Mouse (Mus musculus): Measurements from ENCODE around the gene Amacr. TPM values are rescaled to one million over a fixed set of nuclear protein-coding genes. Genes with fewer than 3 reads are reported as not detected.
A peak's percentile ranks its signal among the peaks of the same experiment; 100 is the strongest.

Amacr gene
- polyA plus RNA-seq, 1 experiment from 2014 or later: 44.4 TPM

DNA sequence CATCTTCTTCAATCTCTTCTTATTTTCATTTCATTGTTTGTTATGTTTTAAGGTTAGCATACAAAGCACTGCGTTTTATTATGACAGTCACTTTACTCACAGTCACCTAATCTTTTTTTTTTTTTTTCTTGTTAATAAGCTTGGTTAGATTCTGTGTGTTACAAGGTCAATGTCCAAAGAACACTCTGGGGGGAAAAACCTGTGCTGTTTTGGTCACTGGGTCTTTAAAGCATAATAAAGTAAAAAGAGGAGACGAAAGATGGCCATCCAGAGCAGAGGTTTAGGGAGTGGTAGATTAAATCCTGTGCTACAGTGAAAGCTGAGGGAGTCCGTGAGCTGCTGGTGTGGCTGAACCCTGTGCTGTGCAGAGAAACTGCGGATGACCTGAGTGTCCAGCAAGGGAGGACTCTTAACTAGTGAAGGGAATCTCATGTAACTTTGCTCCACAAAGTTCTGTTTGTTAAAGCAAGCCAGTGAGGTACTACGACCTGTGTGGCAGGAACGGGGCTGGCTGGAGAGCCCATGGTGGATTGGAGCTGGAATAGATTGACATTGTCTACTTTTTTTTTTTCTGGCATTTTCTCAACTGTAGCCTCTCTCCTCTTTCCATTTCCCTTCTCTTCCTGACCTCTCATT, 27.1 kb upstream of the Amacr start:
- Histone ChIP-seq H3K4me1 (ENCODE audit: insufficient read depth, low read length) (peaks cover 20% of the 10 kb centered on the region), H3K27ac (ENCODE audit: low read length) (peak overlapping the region; percentile 70), H3K36me3 (ENCODE audit: insufficient read depth, low read length) (no peaks in the 10 kb centered on the region), H3K4me2 (replicated peaks; ENCODE audit: low read depth, low read length) (no peak overlapping the region), H3K9ac (replicated peaks; ENCODE audit: low read length) (no peak overlapping the region), H3K9me3 (ENCODE audit: low read length) (no peaks in the 10 kb centered on the region), H3K4me3 (ENCODE audit: low read length) (no peak overlapping the region), H3K27me3 (ENCODE audit: insufficient read depth, low read length) (no peaks in the 10 kb centered on the region)
- 71% methylated on average over 6 of the region's 6 CpGs for WGBS
- no peak for ATAC-seq (ENCODE audit: low FRiP score, low TSS enrichment)

DNA sequence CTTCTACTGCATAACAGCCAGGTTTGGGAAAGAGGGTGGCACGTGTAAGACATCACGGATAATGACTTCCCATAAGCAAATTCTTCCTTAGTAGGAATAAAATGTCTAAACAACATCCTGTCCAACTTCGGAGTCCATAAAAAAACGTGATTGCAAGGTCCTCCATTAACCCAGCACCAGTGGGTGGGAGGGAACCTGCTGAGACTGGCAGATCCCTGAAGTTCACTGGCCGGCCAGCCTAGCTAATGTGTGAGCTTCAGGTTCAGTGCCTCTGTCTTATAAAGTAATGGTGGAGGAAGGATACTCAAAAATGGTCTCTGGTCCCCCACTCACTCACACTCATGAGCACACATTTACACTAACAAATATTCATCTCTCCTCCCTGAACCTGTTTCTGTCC, 26.4 kb upstream of the Amacr start:
- H3K36me3 ChIP-seq (ENCODE audit: insufficient read depth, low read length): no peaks in the 10 kb centered on the region
- peaks cover 20% of the 10 kb centered on the region for H3K4me1 ChIP-seq (ENCODE audit: insufficient read depth, low read length)
- no peak overlapping the region for H3K4me2 ChIP-seq (replicated peaks; ENCODE audit: low read depth, low read length)
- WGBS: 55% methylated on average over 5 of the region's 5 CpGs
- peak overlapping the region; percentile 70; the same call in 1 of the 2 replicates for H3K27ac ChIP-seq (ENCODE audit: low read length)
- ATAC-seq (ENCODE audit: low FRiP score, low TSS enrichment): no peak
- no peaks in the 10 kb centered on the region for H3K9me3 ChIP-seq (ENCODE audit: low read length)
- no peaks in the 10 kb centered on the region for H3K27me3 ChIP-seq (ENCODE audit: insufficient read depth, low read length)
- no peak overlapping the region for H3K4me3 ChIP-seq (ENCODE audit: low read length)
- H3K9ac ChIP-seq (replicated peaks; ENCODE audit: low read length): no peak overlapping the region

GRCm38 (mm10) chr15:10956706-10957105, 24.9 kb upstream of the Amacr start:
- no peak overlapping the region for H3K4me3 ChIP-seq (ENCODE audit: low read length)
- H3K36me3 ChIP-seq (ENCODE audit: insufficient read depth, low read length): no peaks in the 10 kb centered on the region
- H3K27me3 ChIP-seq (ENCODE audit: insufficient read depth, low read length): no peaks in the 10 kb centered on the region
- H3K9ac ChIP-seq (replicated peaks; ENCODE audit: low read length): no peak overlapping the region
- no peak for ATAC-seq (ENCODE audit: low FRiP score, low TSS enrichment)
- H3K27ac ChIP-seq (ENCODE audit: low read length): no peak overlapping the region
- 54% methylated on average over 3 of the region's 3 CpGs for WGBS
- H3K4me1 ChIP-seq (ENCODE audit: insufficient read depth, low read length): peaks cover 20% of the 10 kb centered on the region
- no peak overlapping the region for H3K4me2 ChIP-seq (replicated peaks; ENCODE audit: low read depth, low read length)
- no peaks in the 10 kb centered on the region for H3K9me3 ChIP-seq (ENCODE audit: low read length)

DNA sequence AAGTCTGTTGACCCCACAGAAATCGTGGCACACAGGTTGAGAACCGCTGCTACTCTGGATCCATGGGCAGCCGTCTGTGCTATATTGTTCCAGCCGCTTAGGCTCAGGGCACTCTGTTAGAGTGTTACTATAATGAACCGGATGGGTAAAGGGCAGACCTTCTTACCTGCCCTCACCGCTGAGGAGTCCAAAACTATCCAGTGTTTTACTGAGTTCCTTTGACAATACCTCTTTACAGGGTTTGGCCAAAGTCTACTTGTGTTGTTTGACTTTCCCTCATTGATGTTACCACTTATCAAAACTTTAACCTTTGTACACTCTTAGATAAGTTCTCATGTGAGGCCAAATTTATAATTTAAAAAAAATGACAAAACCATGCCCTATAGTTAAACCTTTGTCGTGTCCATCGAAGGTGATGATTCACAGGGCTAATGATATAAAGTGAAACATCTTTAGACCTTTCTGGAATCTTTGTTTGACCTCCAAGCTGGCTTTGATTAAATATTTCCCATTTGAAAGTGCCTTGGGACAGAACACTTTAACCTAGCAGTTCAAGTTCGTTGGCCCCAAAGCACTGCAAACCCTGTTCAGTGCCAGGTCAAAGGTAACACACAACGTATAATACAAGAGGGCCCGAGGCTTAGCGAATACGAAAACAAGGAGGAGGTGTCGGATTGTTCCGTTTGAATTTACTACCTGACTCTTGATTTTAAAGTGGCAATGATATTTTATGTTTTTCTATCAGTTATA, 22.1 kb upstream of the Amacr start:
- no peak overlapping the region for H3K9ac ChIP-seq (replicated peaks; ENCODE audit: low read length)
- no peaks in the 10 kb centered on the region for H3K27me3 ChIP-seq (ENCODE audit: insufficient read depth, low read length)
- no peaks in the 10 kb centered on the region for H3K36me3 ChIP-seq (ENCODE audit: insufficient read depth, low read length)
- peaks cover 3% of the 10 kb centered on the region; the same call in 1 of the 2 replicates for H3K4me1 ChIP-seq (ENCODE audit: insufficient read depth, low read length)
- no peak overlapping the region for H3K4me3 ChIP-seq (ENCODE audit: low read length)
- WGBS: 79% methylated on average over 15 of the region's 15 CpGs
- no peak for ATAC-seq (ENCODE audit: low FRiP score, low TSS enrichment)
- H3K27ac ChIP-seq (ENCODE audit: low read length): no peak overlapping the region
- no peak overlapping the region for H3K4me2 ChIP-seq (replicated peaks; ENCODE audit: low read depth, low read length)
- no peaks in the 10 kb centered on the region for H3K9me3 ChIP-seq (ENCODE audit: low read length)

GRCm38 (mm10) chr15:10960267-10960666, 21.3 kb upstream of the Amacr start:
- no peak overlapping the region for H3K4me3 ChIP-seq (ENCODE audit: low read length)
- H3K36me3 ChIP-seq (ENCODE audit: insufficient read depth, low read length): no peaks in the 10 kb centered on the region
- no peaks in the 10 kb centered on the region for H3K27me3 ChIP-seq (ENCODE audit: insufficient read depth, low read length)
- 87% methylated on average over 5 of the region's 5 CpGs for WGBS
- H3K9me3 ChIP-seq (ENCODE audit: low read length): no peaks in the 10 kb centered on the region
- no peak for ATAC-seq (ENCODE audit: low FRiP score, low TSS enrichment)
- no peaks in the 10 kb centered on the region; the same call in 1 of the 2 replicates for H3K4me1 ChIP-seq (ENCODE audit: insufficient read depth, low read length)
- H3K27ac ChIP-seq (ENCODE audit: low read length): no peak overlapping the region
- no peak overlapping the region for H3K4me2 ChIP-seq (replicated peaks; ENCODE audit: low read depth, low read length)
- no peak overlapping the region for H3K9ac ChIP-seq (replicated peaks; ENCODE audit: low read length)

DNA sequence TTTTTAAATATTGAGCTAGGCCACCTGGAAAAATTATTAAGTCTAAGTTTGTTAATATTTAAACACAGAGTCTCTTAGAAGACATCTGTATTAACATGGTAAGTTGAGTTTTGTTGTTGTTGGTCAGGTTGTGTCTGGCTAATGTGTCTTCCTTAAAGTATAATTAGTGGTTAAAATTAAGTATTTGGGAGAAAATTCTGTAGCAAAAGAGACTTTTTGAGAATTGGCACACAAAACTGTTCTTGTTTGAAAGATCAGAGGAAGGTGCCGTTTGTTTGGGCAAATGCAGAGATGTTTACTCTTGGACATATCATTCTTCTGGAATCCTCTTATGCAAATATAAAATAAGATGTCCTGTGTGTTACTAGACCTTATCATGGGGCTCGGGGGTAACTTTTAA, 19.0 kb upstream of the Amacr start:
- no peaks in the 10 kb centered on the region for H3K36me3 ChIP-seq (ENCODE audit: insufficient read depth, low read length)
- H3K4me2 ChIP-seq (replicated peaks; ENCODE audit: low read depth, low read length): no peak overlapping the region
- no peaks in the 10 kb centered on the region for H3K27me3 ChIP-seq (ENCODE audit: insufficient read depth, low read length)
- H3K9ac ChIP-seq (replicated peaks; ENCODE audit: low read length): no peak overlapping the region
- H3K27ac ChIP-seq (ENCODE audit: low read length): no peak overlapping the region
- H3K9me3 ChIP-seq (ENCODE audit: low read length): no peaks in the 10 kb centered on the region
- no peaks in the 10 kb centered on the region for H3K4me1 ChIP-seq (ENCODE audit: insufficient read depth, low read length)
- H3K4me3 ChIP-seq (ENCODE audit: low read length): no peak overlapping the region
- WGBS: 90% methylated on average over 2 of the region's 2 CpGs
- ATAC-seq (ENCODE audit: low FRiP score, low TSS enrichment): no peak

GRCm38 (mm10) chr15:10969439-10969838, 12.1 kb upstream of the Amacr start:
- Histone ChIP-seq H3K4me3 (ENCODE audit: low read length) (no peak overlapping the region), H3K27me3 (ENCODE audit: insufficient read depth, low read length) (no peaks in the 10 kb centered on the region), H3K9me3 (ENCODE audit: low read length) (no peaks in the 10 kb centered on the region), H3K9ac (replicated peaks; ENCODE audit: low read length) (no peak overlapping the region), H3K27ac (ENCODE audit: low read length) (no peak overlapping the region), H3K4me1 (ENCODE audit: insufficient read depth, low read length) (no peaks in the 10 kb centered on the region), H3K4me2 (replicated peaks; ENCODE audit: low read depth, low read length) (no peak overlapping the region), H3K36me3 (ENCODE audit: insufficient read depth, low read length) (no peaks in the 10 kb centered on the region)
- WGBS: 76% methylated on average over 3 of the region's 3 CpGs
- no peak for ATAC-seq (ENCODE audit: low FRiP score, low TSS enrichment)

- Histone ChIP-seq H3K9me3 (ENCODE audit: low read length) (no peaks in the 10 kb centered on the region), H3K27me3 (ENCODE audit: insufficient read depth, low read length) (no peaks in the 10 kb centered on the region), H3K27ac (ENCODE audit: low read length) (no peak overlapping the region), H3K4me1 (ENCODE audit: insufficient read depth, low read length) (no peaks in the 10 kb centered on the region), H3K4me2 (replicated peaks; ENCODE audit: low read depth, low read length) (no peak overlapping the region), H3K9ac (replicated peaks; ENCODE audit: low read length) (no peak overlapping the region), H3K36me3 (ENCODE audit: insufficient read depth, low read length) (no peaks in the 10 kb centered on the region), H3K4me3 (ENCODE audit: low read length) (no peak overlapping the region)
- WGBS: 79% methylated on average over 5 of the region's 5 CpGs
- no peak for ATAC-seq (ENCODE audit: low FRiP score, low TSS enrichment)
Observed at GRCm38 (mm10) chr15:10970777-10971176, 10.8 kb upstream of the Amacr start.

- H3K27me3 ChIP-seq (ENCODE audit: insufficient read depth, low read length): no peaks in the 10 kb centered on the region
- no peak overlapping the region for H3K9ac ChIP-seq (replicated peaks; ENCODE audit: low read length)
- no peaks in the 10 kb centered on the region for H3K9me3 ChIP-seq (ENCODE audit: low read length)
- peaks cover under 1% of the 10 kb centered on the region; the same call in 1 of the 2 replicates for H3K4me1 ChIP-seq (ENCODE audit: insufficient read depth, low read length)
- no peaks in the 10 kb centered on the region for H3K36me3 ChIP-seq (ENCODE audit: insufficient read depth, low read length)
- H3K4me2 ChIP-seq (replicated peaks; ENCODE audit: low read depth, low read length): no peak overlapping the region
- no peak overlapping the region for H3K27ac ChIP-seq (ENCODE audit: low read length)
- H3K4me3 ChIP-seq (ENCODE audit: low read length): no peak overlapping the region
- no peak for ATAC-seq (ENCODE audit: low FRiP score, low TSS enrichment)
Observed at GRCm38 (mm10) chr15:10977151-10977550, 4.4 kb upstream of the Amacr start.

DNA sequence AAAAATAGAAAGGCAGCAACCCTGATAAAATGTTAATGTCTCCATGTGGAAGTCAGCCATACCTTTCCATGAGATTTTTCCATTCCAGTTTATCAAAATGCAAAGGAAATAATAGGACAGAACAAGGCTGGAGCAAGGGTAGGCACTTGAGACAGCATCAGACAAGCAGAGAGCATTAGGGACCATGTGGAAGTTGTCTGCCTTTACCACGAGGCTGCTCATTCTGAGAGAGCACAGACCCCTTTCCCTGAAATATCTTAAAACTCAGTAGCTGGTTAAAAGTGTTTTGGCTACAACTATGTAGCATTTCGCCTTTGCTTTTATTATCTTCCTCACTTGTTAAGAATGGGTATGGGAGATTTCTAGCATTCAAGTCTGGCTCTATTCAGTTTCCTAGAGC, 844 bp upstream of the Amacr start:
- H3K27ac ChIP-seq (ENCODE audit: low read length): no peak overlapping the region
- peaks cover 9% of the 10 kb centered on the region; the same call in 1 of the 2 replicates for H3K4me1 ChIP-seq (ENCODE audit: insufficient read depth, low read length)
- 56% methylated on average over 2 of the region's 2 CpGs for WGBS
- peak overlapping the region; percentile 66 for H3K4me2 ChIP-seq (replicated peaks; ENCODE audit: low read depth, low read length)
- no peak for ATAC-seq (ENCODE audit: low FRiP score, low TSS enrichment)
- H3K36me3 ChIP-seq (ENCODE audit: insufficient read depth, low read length): 0 out of 2 replicates have a peak, but pooled peaks cover 4% of the 10 kb centered on the region
- H3K27me3 ChIP-seq (ENCODE audit: insufficient read depth, low read length): no peaks in the 10 kb centered on the region
- H3K9me3 ChIP-seq (ENCODE audit: low read length): no peaks in the 10 kb centered on the region
- H3K4me3 ChIP-seq (ENCODE audit: low read length): peak overlapping the region; percentile 68
- H3K9ac ChIP-seq (replicated peaks; ENCODE audit: low read length): peak overlapping the region; percentile 81; the same call in 1 of the 2 replicates

All from kidney, embryonic 16.5 days (tissue).